Mouse (Mus musculus) yolk sac, embryonic 10.5 days (tissue): ENCODE measurements around the gene E2f7.

ENCODE experiments used
- DNase-seq: peaks from one replicate; pipeline ENCODE4 v3.0.0-alpha.2; 2017; ENCODE audit warnings: low spot score

The E2f7 gene

GRCm38 (mm10) chr10:110781772-110782171 lies 36.5 kb downstream of the E2f7 start:
- DNase-seq = no peak

- DNase-seq = no peak
Observed at GRCm38 (mm10) chr10:110782655-110783054, 37.4 kb downstream of the E2f7 start.

GRCm38 (mm10) chr10:110788049-110788752 lies 43.0 kb downstream of the E2f7 start:
- DNase-seq = no peak

GRCm38 (mm10) chr10:110789683-110790082 lies 44.4 kb downstream of the E2f7 start:
- DNase-seq = no peak

- DNase-seq = no peak
Observed at GRCm38 (mm10) chr10:110793150-110793787, 48.0 kb downstream of the E2f7 start.

GRCm38 (mm10) chr10:110794564-110795205 lies 49.4 kb downstream of the E2f7 start:
- DNase-seq = peak; percentile 39

- DNase-seq = no peak
Observed at GRCm38 (mm10) chr10:110795206-110795796, 50.1 kb downstream of the E2f7 start.

GRCm38 (mm10) chr10:110801296-110801695 lies 56.1 kb downstream of the E2f7 start:
- no peak for DNase-seq

- DNase-seq = no peak
Observed at GRCm38 (mm10) chr10:110804279-110805024, 59.2 kb downstream of the E2f7 start.

- no peak for DNase-seq
Observed at GRCm38 (mm10) chr10:110805025-110805740, 59.9 kb downstream of the E2f7 start.

- DNase-seq = no peak
Observed at GRCm38 (mm10) chr10:110806471-110806870, 61.2 kb downstream of the E2f7 start.

- DNase-seq = no peak
Observed at GRCm38 (mm10) chr10:110810528-110810927, 65.3 kb downstream of the E2f7 start.

GRCm38 (mm10) chr10:110811209-110811861 lies 66.1 kb downstream of the E2f7 start:
- no peak for DNase-seq

GRCm38 (mm10) chr10:110811862-110812225 lies 66.6 kb downstream of the E2f7 start:
- DNase-seq = no peak

- DNase-seq = no peak
Observed at GRCm38 (mm10) chr10:110821139-110821538, 75.9 kb downstream of the E2f7 start.

- no peak for DNase-seq
Observed at GRCm38 (mm10) chr10:110821692-110822091, 76.5 kb downstream of the E2f7 start.

- peak; percentile 13 for DNase-seq
Observed at GRCm38 (mm10) chr10:110832336-110832735, 87.1 kb downstream of the E2f7 start.

- no peak for DNase-seq
Observed at GRCm38 (mm10) chr10:110835115-110835806, 90.0 kb downstream of the E2f7 start.
